Mouse (Mus musculus) midbrain, embryonic 11.5 days (tissue): ENCODE measurements at regions not wholly inside any gene's neighbourhood (a gene's known extent, or its start where the extent isn't known, plus 50 kb on each side); places are given as distances from the start of the nearest gene placed in this dataset.

Experiments used
- ATAC-seq: fragments of 200-750 bp; cut with Nextera tagmentation; 2 replicates; pipeline ENCODE4 v1.8.0; 2017; ENCODE audit warnings: moderate TSS enrichment, moderate library complexity; ENCODE audit not compliant: low FRiP score
- DNase-seq: peaks from one replicate; pipeline ENCODE4 v3.0.0; 2015; ENCODE audit warnings: low spot score; ENCODE audit errors: missing footprints
- H3K27ac ChIP-seq: fragments of 300-500 bp; sonication (generic); 2 replicates; pipeline ENCODE4 v1.5.1; 2014; ENCODE audit warnings: low read depth, low read length
- H3K27me3 ChIP-seq: fragments of 300-500 bp; sonication (generic); 2 replicates; pipeline ENCODE4 v1.6.1; 2014; ENCODE audit warnings: mild to moderate bottlenecking, low read length, moderate library complexity, mixed read lengths; ENCODE audit not compliant: control insufficient read depth, insufficient read depth
- H3K36me3 ChIP-seq: fragments of 300-500 bp; sonication (generic); 2 replicates; pipeline ENCODE4 v1.6.1; 2014; ENCODE audit warnings: mild to moderate bottlenecking, low read length, moderate library complexity, mixed read lengths; ENCODE audit not compliant: control insufficient read depth, insufficient read depth
- H3K4me1 ChIP-seq: fragments of 300-500 bp; sonication (generic); 2 replicates; pipeline ENCODE4 v1.6.1; 2014; ENCODE audit warnings: low read length; ENCODE audit not compliant: control insufficient read depth, insufficient read depth
- H3K4me2 ChIP-seq: fragments of 300-500 bp; sonication (generic); 2 replicates; pipeline ENCODE4 v1.6.1; 2014; ENCODE audit warnings: mild to moderate bottlenecking, moderate library complexity
- H3K4me3 ChIP-seq: fragments of 300-500 bp; sonication (generic); 2 replicates; pipeline ENCODE4 v1.5.1; 2014; ENCODE audit warnings: low read depth, low read length
- H3K9ac ChIP-seq: fragments of 300-500 bp; sonication (generic); 2 replicates; pipeline ENCODE4 v1.6.1; 2014; ENCODE audit warnings: low read length
- H3K9me3 ChIP-seq: fragments of 300-500 bp; sonication (generic); 2 replicates; pipeline ENCODE4 v1.6.1; 2016; ENCODE audit warnings: low read length; ENCODE audit not compliant: control insufficient read depth
- WGBS: fragments of 180-500 bp; shearing (Covaris S2); extraction: QIAGEN DNeasy Blood & Tissue Kit; methylation state at CpG from one replicate; pipeline ENCODE4 v1.1.7; 2014; 5-methylcytosine and 5-hydroxymethylcytosine counted together

DNA sequence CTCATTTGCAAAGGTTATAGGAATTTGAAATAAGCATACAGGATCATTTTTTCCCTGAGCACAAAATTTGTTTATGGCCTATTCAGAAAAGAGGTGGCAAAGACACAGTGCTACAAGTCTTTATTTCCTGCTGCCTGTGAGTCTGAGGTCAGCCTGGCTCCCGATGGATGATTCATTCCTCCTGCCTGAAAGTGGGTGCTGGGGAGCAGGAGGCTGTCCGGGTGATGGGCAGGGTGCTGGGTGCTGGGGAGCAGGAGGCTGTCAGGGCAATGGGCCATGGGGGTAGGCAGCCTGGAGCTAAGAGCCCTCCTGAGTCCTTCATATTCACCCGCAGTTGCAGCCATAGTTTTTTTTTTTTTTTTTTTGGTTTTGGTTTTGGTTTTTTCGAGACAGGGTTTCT lies 67.1 kb upstream of the Tbca start:
- no peak overlapping the region for H3K4me2 ChIP-seq
- ATAC-seq = no peak

More for the DNA sequence above, 67.1 kb upstream of the Tbca start:
- H3K9ac ChIP-seq = no peak overlapping the region
- no peak overlapping the region for H3K27ac ChIP-seq
- 85% methylated on average over 4 of the region's 4 CpGs for WGBS
- H3K4me1 ChIP-seq = no peaks in the 10 kb centered on the region
- H3K4me3 ChIP-seq = no peak overlapping the region
- H3K36me3 ChIP-seq = no peaks in the 10 kb centered on the region
- H3K9me3 ChIP-seq = no peaks in the 10 kb centered on the region
- H3K27me3 ChIP-seq = no peaks in the 10 kb centered on the region
- DNase-seq = no peak
